Mouse (Mus musculus) stomach, postnatal 0 days (tissue): ENCODE results near the gene Zfp704. TPM values are rescaled to one million over a fixed set of nuclear protein-coding genes. Genes with fewer than 3 reads are reported as not detected.

Experiments
- ATAC-seq: fragments of 200-750 bp; cut with Nextera tagmentation; 2 replicates; pipeline ENCODE4 v1.8.0; 2017; ENCODE audit not compliant: low FRiP score, low TSS enrichment
- DNase-seq: peaks from one replicate; pipeline ENCODE4 v3.0.0-alpha.2; 2016; ENCODE audit warnings: low spot score
- H3K27ac ChIP-seq: fragments of 300-500 bp; sonication (generic); replicated peaks from 2 replicates; pipeline ENCODE4 v1.5.1; 2014; ENCODE audit warnings: mild to moderate bottlenecking, control low read depth
- H3K27me3 ChIP-seq: fragments of 300-500 bp; sonication (generic); 2 replicates; pipeline ENCODE4 v1.6.1; 2014; ENCODE audit warnings: low read length; ENCODE audit not compliant: control insufficient read depth, insufficient read depth
- H3K36me3 ChIP-seq: fragments of 300-500 bp; sonication (generic); 2 replicates; pipeline ENCODE4 v1.6.1; 2014; ENCODE audit warnings: low read length, mixed read lengths; ENCODE audit not compliant: control insufficient read depth, insufficient read depth
- H3K4me1 ChIP-seq: fragments of 300-500 bp; sonication (generic); replicated peaks from 2 replicates; pipeline ENCODE4 v1.6.1; 2014; ENCODE audit warnings: antibody characterized with exemption; ENCODE audit not compliant: control insufficient read depth, insufficient read depth
- H3K4me2 ChIP-seq: fragments of 300-500 bp; sonication (generic); replicated peaks from 2 replicates; pipeline ENCODE4 v1.6.1; 2014; ENCODE audit warnings: low read depth, mild to moderate bottlenecking, control low read depth, moderate library complexity
- H3K4me3 ChIP-seq: fragments of 300-500 bp; sonication (generic); 2 replicates; pipeline ENCODE4 v1.5.1; 2014; ENCODE audit warnings: low read depth, low read length, control low read depth
- H3K9ac ChIP-seq: fragments of 300-500 bp; sonication (generic); 2 replicates; pipeline ENCODE4 v1.6.1; 2014; ENCODE audit warnings: mild to moderate bottlenecking, low read length, control low read depth, mixed read lengths
- H3K9me3 ChIP-seq: fragments of 300-500 bp; sonication (generic); 2 replicates; pipeline ENCODE4 v1.6.1; 2016; ENCODE audit warnings: low read length; ENCODE audit not compliant: control insufficient read depth
- CTCF ChIP-seq: IDR thresholded peaks from 2 replicates; pipeline ENCODE4 v1.5.1; 2016; ENCODE audit warnings: antibody characterized with exemption, low read depth, mild to moderate bottlenecking, moderate library complexity
- EP300 ChIP-seq: optimal IDR thresholded peaks from 2 replicates; pipeline ENCODE3; 2016; ENCODE audit warnings: antibody characterized with exemption
- WGBS: fragments of 180-500 bp; shearing (Covaris S2); extraction: QIAGEN DNeasy Blood & Tissue Kit; methylation state at CpG from one replicate; pipeline ENCODE4 v1.1.7; 2014; 5-methylcytosine and 5-hydroxymethylcytosine counted together
- polyA plus RNA-seq: library from polyadenylated mRNA; unstranded; fragments of >200 nt; fragmentation: Nextera tagmentation; extraction: Ambion mirVana; gene quantifications from 2 replicates; pipeline ENCODE4 v1.2.1, GENCODE M21; 2015

Gene Zfp704
- polyA plus RNA-seq, 1 experiment from 2014 or later, result 3.4 TPM

- WGBS, result 43% methylated on average over 18 of the region's 18 CpGs
- no peaks in the 10 kb centered on the region for H3K9me3 ChIP-seq
Measured at GRCm38 (mm10) chr3:9523081-9523932, 86.6 kb downstream of the Zfp704 start.

GRCm38 (mm10) chr3:9522009-9522408, 87.9 kb downstream of the Zfp704 start:
- Histone ChIP-seq H3K27ac (peak overlapping the region; percentile 53), H3K4me1 (peaks cover 13% of the 10 kb centered on the region; the same call in 1 of the 2 replicates), H3K4me2 (no peak overlapping the region), H3K36me3 (no peaks in the 10 kb centered on the region), H3K9me3 (no peaks in the 10 kb centered on the region), H3K9ac (no peak overlapping the region), H3K4me3 (no peak overlapping the region), H3K27me3 (no peaks in the 10 kb centered on the region)
- no peak for ATAC-seq
- DNase-seq, result no peak
- TF ChIP-seq EP300, result no peak
- no peak for TF ChIP-seq CTCF
- 55% methylated on average over 6 of the region's 6 CpGs for WGBS

More at GRCm38 (mm10) chr3:9523081-9523932, 86.6 kb downstream of the Zfp704 start:
- Histone ChIP-seq H3K4me2 (no peak overlapping the region; the same call in 1 of the 2 replicates), H3K4me3 (no peak overlapping the region), H3K9ac (no peak overlapping the region), H3K27ac (peak overlapping the region; percentile 85), H3K27me3 (no peaks in the 10 kb centered on the region), H3K36me3 (no peaks in the 10 kb centered on the region), H3K4me1 (peaks cover 13% of the 10 kb centered on the region; the same call in 1 of the 2 replicates)
- peak; percentile 63 for ATAC-seq
- no peak for TF ChIP-seq EP300
- TF ChIP-seq CTCF, result no peak
- peak; percentile 65 for DNase-seq

GRCm38 (mm10) chr3:9520728-9521054, 89.2 kb downstream of the Zfp704 start:
- 16% methylated on average over 7 of the region's 7 CpGs for WGBS
- Histone ChIP-seq H3K9me3 (no peaks in the 10 kb centered on the region), H3K9ac (no peak overlapping the region), H3K27me3 (no peaks in the 10 kb centered on the region), H3K4me1 (peaks cover 13% of the 10 kb centered on the region; the same call in 1 of the 2 replicates), H3K4me2 (peak overlapping the region; percentile 17; the same call in 1 of the 2 replicates), H3K27ac (peak overlapping the region; percentile 92), H3K4me3 (no peak overlapping the region), H3K36me3 (no peaks in the 10 kb centered on the region)
- no peak for ATAC-seq
- DNase-seq, result no peak
- TF ChIP-seq CTCF (no peak), EP300 (no peak)

GRCm38 (mm10) chr3:9520051-9520727, 89.7 kb downstream of the Zfp704 start:
- peak overlapping the region; percentile 42 for H3K4me2 ChIP-seq
- H3K4me1 ChIP-seq, result peaks cover 13% of the 10 kb centered on the region; the same call in 1 of the 2 replicates
- H3K9ac ChIP-seq, result peak overlapping the region; percentile 47
- no peaks in the 10 kb centered on the region for H3K9me3 ChIP-seq
- WGBS, result 10% methylated on average over 17 of the region's 17 CpGs
- ATAC-seq, result peak; percentile 91
- H3K4me3 ChIP-seq, result 0 out of 2 replicates have a peak overlapping the region, but pooled peaks have one; percentile 15
- no peaks in the 10 kb centered on the region for H3K36me3 ChIP-seq
- H3K27ac ChIP-seq, result peak overlapping the region; percentile 92
- no peak for TF ChIP-seq EP300
- TF ChIP-seq CTCF, result peak; percentile 33; the same call in 1 of the 2 replicates
- no peaks in the 10 kb centered on the region for H3K27me3 ChIP-seq
- peak; percentile 90 for DNase-seq

GRCm38 (mm10) chr3:9519491-9519890, 90.4 kb downstream of the Zfp704 start:
- Histone ChIP-seq H3K27ac (peak overlapping the region; percentile 92), H3K4me3 (no peak overlapping the region), H3K4me1 (peaks cover 13% of the 10 kb centered on the region; the same call in 1 of the 2 replicates), H3K36me3 (no peaks in the 10 kb centered on the region), H3K4me2 (no peak overlapping the region), H3K9ac (no peak overlapping the region), H3K9me3 (no peaks in the 10 kb centered on the region), H3K27me3 (no peaks in the 10 kb centered on the region)
- 43% methylated on average over 4 of the region's 4 CpGs for WGBS
- DNase-seq (no peak), ATAC-seq (no peak)
- TF ChIP-seq EP300 (no peak), CTCF (no peak)
